Mouse (Mus musculus) kidney, adult 18-20 months (tissue): ENCODE results near the gene Cpm.
A peak's percentile ranks its signal among the peaks of the same experiment; 100 is the strongest.
"Not testable (repeated sequence)": the region's sequence is repeated elsewhere in the genome, so short reads cannot be mapped to it uniquely, and the experiment has no call there.

ENCODE experiments used
- DNase-seq: peaks from one replicate; pipeline ENCODE4 v3.0.0; 2021

The Cpm gene

DNA sequence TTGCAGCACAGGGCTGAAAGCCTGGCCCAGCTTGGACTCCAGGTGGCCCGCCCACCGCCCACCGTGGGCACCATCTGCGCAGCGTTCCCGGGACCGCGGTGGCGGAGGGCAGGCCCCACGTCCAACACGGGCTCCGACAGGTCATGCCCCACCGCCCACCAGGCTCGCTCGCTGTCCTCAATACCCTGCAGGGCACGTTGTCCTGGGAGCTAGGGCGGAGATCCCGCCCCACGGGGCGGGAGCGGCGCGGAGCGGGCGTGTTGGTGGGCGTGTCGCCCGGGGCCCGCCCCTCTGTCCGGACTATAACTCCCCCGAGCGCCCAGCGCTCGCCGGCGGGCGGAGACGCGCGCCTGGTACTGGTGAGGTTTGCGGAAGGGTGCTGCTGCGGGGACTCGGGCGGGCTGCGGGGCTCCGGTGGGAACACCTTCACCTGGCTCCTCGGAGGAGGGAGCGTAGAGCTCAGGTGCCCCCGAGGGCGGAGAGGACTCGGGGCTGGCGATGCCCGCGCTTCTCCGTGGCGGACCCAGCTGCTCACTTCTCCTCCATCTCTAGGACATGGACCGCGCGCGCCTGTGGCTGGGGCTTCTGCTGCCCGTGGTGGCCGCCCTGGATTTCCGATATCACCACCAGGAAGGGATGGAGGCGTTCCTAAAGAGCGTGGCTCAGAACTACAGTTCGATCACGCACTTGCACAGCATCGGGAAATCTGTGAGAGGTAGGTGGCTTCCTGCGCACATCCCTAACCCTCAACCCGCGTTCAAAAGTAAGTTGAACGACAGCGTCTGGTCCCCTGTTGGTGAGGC lies at the start of gene Cpm:
TSS of gene Cpm (plus strand) at position 332 of the 803 bp plus-strand sequence.
- peak; percentile 90 for DNase-seq

- no peak for DNase-seq
These were observed 49.5 kb upstream of the Cpm start for GRCm38 (mm10) chr10:117579771-117580284.

GRCm38 (mm10) chr10:117580405-117580804 lies 48.9 kb upstream of the Cpm start:
- no peak for DNase-seq

GRCm38 (mm10) chr10:117581007-117581752 lies 48.1 kb upstream of the Cpm start:
- DNase-seq, result no peak

- no peak for DNase-seq
These were observed 47.6 kb upstream of the Cpm start for GRCm38 (mm10) chr10:117581753-117582062.

DNA sequence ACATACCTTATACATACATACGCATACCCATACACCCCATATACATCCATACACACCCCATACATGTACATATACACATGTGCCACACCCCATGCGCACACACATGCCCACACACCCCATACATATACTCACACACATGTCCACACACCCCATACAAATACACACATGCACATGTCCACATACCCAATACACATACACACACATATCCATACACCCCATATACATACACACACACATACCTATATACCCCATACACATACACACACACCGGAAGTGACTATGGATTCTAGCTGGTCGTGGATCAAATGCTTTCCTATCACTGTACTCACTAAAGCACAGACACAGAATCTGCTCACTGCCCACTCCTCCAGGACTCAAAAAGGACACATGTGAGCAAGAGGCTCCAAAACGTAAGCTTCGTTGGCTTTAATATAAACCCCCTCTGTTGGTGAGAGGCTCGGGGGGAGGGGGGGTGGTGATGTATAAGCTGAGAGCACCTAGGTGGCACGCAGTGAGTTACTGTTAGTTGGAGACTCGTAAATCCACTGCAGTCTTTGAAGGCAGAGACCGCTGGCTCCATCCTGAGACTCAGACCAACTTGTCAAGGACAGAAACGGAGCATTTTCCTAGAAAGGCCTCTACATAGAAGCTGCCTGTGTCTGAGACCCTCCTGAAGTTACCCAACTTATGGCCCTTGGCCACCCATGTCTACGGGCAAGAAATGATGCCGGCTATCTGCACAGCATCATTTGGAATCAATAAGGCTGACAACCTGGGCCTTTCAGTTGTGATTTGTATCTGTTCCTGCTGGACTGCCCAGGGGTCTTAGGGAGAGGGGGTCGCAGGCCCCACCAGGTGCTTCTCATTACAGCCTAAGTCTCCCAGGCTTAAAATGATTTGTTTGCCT lies 45.9 kb upstream of the Cpm start:
- DNase-seq, result no peak

DNA sequence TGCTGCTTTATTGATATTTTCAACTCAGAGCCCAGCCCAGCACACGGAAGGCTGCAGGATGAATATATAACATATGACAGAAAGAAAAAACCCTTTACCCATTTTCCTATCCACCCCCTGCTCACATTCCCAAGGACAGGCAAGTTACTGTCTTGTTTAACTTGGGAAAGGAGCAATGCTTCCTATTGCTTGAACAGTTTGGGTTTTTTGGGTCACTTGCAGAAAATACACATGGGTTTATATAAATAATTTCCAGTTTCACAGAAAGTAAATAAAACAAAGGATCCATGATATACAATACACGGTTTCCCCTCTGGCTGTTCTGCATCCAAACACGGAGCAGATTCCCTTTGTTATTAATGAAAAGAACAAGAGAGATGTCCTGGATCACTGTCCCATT lies 45.2 kb upstream of the Cpm start:
- DNase-seq, result no peak

DNA sequence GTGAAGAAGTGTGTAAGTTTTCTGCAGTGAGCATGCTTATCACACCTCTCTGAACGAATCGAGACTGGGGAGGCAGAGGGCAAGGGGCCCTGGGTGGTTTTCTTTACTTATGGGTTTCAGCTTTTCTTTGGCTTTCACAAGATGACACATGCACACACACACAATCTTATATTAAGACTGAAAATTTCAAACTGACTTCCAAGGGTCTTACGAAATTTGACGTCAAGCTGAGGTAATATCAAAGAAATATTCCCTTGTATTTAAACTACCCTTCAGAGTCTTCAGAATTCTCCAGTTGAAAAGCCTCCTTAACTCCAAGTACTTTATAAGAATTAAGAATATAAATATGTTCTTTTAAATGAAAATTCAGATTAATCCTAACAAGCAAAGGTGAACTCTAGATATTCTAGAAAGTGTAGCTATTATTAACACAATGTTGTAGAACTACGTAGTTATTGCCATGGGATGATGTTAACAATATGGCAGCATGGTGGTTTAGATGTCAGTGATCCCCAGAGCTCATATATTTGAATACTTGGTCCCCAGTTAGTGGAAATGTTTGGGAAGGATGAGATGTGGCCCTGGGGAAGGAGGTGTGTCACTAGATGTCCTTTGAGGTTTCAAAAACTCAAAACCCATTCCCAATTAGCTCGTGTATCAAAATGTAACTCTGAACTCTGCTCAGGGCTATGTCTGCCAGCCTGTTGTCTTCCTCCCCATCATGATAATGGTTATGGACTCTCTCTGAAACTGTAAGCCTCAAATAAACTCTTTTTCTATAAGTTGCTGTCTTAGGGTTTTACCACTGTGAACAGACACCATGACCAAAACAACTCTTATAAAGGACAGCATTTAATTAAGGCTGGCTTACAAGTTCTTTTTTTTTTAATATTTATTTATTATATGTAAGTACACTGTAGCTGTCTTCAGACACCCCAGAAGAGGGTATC lies 44.5 kb upstream of the Cpm start:
- DNase-seq, result no peak

- DNase-seq, result no peak
These were observed 43.5 kb upstream of the Cpm start for GRCm38 (mm10) chr10:117585600-117586299.

DNA sequence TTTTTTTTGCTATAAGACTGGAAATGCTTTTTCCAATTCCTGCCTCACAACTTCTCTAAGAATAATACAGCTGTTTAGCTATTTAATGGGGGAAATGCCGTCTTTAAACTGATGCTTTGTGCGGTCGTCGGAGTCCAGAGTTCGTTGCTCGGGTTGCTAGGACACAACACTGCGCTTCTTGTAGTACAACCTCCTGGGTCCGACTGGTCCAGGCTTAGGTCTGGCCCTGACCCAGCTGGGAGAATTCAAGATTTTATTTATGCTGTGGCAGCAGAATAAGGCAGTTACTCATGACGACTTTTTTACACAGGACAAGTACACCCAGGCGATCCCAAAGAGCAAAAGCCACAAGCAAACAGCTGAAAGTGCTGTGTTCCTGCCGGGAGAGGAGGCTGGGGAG lies 42.4 kb upstream of the Cpm start:
- DNase-seq, result peak; percentile 11

DNA sequence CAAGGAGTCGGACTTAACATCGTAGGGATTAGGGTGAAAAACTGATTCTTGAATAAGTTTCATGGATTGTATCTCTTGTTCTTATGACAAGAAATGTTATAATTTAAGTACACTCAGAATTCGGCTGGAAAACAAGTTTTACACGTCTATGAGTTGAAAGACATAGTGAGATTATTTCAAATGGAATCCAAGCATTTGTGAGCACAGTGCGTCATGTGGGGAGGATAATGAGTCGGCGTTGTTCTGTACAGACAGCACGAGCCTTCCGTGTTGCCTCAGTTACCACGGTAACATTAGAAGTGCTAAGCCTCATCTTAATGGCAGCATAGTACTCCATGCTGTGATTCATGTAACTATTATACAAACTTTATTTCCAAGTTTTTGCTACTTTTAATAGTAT lies 42.0 kb upstream of the Cpm start:
- DNase-seq, result no peak

DNA sequence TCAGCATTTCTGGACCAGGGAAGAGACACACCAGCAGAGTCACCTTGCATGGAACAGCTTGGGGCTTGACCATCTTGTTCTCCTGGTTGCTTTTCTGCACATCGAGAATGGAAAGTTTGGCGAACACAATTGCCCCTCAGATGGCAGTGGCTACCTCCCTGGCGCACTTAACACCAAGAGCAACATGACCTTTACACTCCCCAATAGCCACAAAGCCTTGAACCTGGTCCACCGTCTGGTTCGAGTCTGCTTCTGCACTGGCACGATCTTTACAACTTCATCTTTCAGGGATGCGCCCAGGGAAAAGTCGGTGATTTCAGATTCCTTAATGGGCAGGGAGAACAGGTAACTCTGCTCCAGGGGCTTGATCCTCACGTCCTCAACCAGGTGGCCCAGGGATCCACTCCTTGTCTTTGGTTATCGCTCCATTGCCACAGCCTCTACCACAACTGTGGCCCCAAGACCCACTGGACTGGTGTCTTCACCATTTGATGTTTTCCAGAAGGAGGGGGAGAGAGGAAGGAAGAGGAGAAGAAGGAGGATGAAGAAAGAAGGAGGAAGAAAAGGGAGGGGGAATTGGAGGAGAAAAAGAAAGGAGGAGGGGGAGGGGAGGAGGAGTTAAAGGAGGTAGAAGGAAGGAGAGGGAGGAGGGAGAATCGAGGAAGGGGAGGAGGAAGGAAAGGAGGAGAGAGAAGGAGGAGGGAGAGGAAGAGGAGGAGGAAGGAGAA lies 40.7 kb upstream of the Cpm start:
- DNase-seq, result not testable (repeated sequence)

DNA sequence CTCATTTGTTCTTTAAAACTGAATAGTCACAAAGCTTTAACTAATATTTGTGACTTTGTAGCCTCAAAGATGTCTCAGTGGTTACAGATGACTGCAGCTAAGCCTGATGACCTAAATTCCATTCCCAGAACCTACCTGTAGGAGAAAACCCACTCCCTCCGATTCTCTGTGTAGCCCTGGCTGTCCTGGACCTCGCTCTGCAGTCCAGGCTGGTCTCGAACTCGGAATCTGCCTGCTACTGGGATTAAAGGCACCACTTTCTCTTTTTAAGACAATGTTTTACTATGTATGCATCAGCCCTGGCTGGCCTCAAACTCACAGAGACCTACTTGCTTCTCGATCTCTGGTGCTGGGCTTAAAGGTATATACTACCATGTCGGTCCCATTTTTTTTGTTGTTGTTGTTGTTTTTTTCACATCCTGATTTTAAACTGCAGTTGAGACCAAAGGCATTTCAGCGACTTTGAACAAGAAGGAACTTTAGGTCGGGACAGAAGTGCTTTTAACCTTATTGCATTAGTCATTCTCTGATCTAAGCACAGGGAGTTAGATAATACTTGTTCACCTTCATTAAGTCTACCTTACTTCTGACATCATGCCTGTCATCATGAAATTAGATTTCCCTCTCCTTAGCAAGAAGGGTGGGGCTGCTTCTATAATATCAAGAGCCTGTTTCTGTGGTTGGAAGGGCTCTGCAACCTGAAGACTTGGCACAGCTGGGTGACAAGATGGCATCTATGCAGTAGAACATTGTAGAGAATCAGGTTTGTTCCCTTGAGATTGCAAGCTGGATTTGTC lies 40.0 kb upstream of the Cpm start:
- DNase-seq, result no peak

GRCm38 (mm10) chr10:117590331-117591301 lies 38.7 kb upstream of the Cpm start:
- no peak for DNase-seq

GRCm38 (mm10) chr10:117591766-117592165 lies 37.5 kb upstream of the Cpm start:
- DNase-seq, result no peak

- DNase-seq, result no peak
These were observed 36.8 kb upstream of the Cpm start for GRCm38 (mm10) chr10:117592306-117593040.

DNA sequence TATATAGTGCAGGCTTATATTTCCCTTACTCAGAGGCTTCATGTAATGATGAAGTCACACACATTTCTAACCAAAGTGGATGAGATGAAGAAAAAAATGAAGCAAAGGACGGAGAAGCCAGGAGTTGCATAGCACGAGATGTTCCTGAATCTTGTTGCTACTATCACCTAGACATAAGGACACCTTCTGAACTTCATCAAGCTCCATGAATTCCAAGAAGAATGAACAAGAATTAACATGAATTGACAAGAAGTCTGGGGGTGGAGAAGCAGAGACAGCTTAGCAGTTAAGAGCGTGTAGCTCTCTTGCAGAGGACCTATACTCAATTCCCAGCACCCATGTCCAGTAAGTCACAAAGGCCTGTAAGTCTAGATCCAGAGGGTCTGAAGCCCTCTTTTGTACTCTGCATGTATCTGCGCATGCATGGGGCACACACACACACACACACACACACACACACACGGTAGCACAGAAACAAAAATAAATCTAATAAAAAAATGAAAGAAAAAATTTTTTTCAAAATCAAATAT lies 36.2 kb upstream of the Cpm start:
- DNase-seq, result no peak
